Mouse (Mus musculus) left cerebral cortex, postnatal 14 days (tissue): ENCODE results near the gene Tspoap1. TPM values are rescaled to one million over a fixed set of nuclear protein-coding genes. Genes with fewer than 3 reads are reported as not detected.

ENCODE experiments used
- DNase-seq, 2 experiments: peaks; one replicate each; pipeline ENCODE4 v3.0.0; 2021 to 2022; ENCODE audit warnings: low spot score in 2 of 2, mixed read lengths in 1 of 2
- intact Hi-C: fragments of 180-260 bp; cut with DNase I; formaldehyde crosslinking; loops from one replicate; pipeline ENCODE4 v1.15.1; 2025
- total RNA-seq, 2 experiments: library from RNA; stranded (reverse); gene quantifications; 2 replicates each; pipeline ENCODE4 v1.2.3; 2021

The Tspoap1 gene
- total RNA-seq, 2 experiments from 2014 or later, result 154 to 162 TPM

- intact Hi-C loops, result loop anchor here (5.0 kb wide), 1 partner anchor 75 kb away; the partner anchor contains the start of gene Rnf43
- DNase-seq, result peak; percentile 94 to 95
These were observed 23.1 kb upstream of the Tspoap1 start, which contains the start of gene Supt4a for GRCm38 (mm10) chr11:87737175-87737740. Gene Supt4a, plus strand, starts transcription at chr11:87737552.

GRCm38 (mm10) chr11:87743691-87744090 is 16.6 kb upstream of the Tspoap1 start:
- DNase-seq, result no peak
- intact Hi-C loops, result no loop called here

- intact Hi-C loops, result no loop called here
- DNase-seq, result no peak
These were observed 15.4 kb upstream of the Tspoap1 start for GRCm38 (mm10) chr11:87744964-87745363.

- intact Hi-C loops, result no loop called here
- no peak for DNase-seq
These were observed 14.4 kb upstream of the Tspoap1 start for GRCm38 (mm10) chr11:87745632-87746555.

DNA sequence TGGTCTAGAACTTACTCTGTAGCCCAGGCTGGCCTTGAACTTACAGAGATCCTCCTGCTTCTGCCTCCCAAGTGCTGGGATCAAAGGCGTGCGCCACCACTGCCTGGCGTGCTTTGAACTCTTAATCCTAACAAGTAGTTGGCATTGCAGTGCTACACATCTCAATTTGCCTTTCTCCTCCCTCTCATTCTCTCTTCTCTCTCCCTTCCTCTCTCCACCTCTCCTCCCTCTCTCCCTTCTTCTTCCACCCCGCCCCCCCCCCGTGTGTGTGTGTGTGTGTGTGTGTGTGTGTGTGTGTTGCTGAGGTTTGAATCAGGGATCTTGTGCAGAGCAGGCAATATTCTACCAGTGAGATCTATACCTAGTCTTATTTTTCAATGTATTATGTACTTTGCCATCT is 13.0 kb upstream of the Tspoap1 start:
- intact Hi-C loops, result no loop called here
- DNase-seq, result no peak

DNA sequence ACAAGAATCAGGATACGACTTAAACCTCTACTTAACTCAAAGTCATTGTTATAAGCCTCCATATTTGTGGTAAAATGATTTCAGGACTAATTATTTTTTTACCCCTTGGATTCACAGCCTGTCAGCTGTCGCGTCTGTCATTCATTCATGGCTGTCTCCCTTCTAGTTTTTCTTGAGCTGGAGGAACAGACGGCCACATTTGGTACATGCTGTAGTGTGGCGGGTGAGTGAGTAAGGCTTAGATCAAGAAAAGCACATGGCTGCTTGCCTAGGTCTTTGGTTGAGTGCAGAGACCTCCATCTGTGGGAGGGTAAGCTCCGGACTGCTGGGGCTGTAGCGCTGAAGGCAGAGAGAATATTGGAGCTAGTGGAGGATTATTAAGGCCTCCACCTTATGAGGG is 12.6 kb upstream of the Tspoap1 start:
- DNase-seq, result no peak
- intact Hi-C loops, result no loop called here

DNA sequence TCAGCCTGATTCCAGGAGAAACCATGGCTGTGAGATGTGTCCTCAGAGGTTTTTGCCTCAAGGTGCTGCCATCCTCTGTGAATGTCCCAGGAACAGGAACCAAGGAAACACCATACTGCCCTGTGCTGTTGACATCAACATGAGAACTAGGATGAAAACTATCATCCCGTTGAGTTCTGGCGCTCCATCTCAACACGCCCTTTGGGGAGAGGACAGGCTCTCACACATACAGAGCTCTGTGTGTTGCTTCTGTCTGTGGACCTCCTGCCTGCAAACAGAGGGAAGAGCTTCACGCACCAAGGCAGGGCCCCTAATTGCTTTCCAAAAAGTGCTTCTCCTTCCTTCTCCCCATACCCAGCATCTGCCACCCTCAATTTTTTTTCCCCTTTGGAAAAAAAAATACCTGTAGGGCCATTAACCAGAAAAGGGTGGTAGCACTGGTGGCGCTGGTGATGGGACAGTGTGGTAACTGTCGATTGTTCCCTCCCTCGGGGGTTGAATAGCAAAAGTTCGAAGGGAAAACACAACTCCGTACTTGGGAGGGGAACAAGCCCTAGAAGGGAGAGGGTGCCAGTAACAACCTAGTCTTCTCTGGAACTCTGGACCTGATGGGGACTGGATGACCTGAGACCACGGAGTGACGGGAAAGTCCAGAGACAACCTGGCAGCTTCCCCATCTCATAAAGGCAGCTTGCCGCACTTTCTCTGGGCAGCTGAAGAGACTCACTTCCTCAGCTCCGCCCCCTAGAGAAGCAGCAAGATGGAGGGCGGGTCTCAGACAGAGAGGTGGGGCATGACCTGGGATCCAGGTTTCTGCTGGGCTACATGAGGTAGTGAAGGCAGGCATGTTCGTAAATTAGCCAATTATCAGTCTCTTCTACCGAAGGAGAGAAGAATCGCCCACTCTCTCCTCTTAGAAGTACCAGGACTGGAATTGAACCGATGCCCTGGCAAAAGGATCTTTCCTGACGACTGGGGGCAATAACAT is 11.9 kb upstream of the Tspoap1 start:
- no peak for DNase-seq
- intact Hi-C loops, result no loop called here

- DNase-seq, result peak; percentile 44 to 73
- intact Hi-C loops, result no loop called here
These were observed 10.9 kb upstream of the Tspoap1 start for GRCm38 (mm10) chr11:87749192-87750042.

GRCm38 (mm10) chr11:87750043-87750421 is 10.3 kb upstream of the Tspoap1 start:
- no peak for DNase-seq
- intact Hi-C loops, result no loop called here

DNA sequence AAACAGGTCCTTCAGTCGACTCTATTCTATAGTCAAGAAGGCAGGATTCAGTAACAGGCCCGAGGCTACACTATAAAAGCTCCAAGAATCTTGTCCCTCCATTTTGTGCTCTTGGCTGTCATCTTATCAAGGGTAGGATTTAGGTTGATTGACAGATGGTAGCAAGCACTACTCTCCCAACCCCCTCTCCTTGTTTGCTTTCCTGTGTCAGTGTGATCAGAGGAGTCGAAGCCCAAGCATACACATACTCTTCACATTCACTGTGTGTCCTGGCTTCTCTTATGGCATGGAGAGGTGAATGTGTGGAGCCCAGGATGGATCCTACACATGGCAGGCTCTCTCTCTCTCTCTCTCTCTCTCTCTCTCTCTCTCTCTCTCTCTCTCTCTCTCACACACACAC is 9.8 kb upstream of the Tspoap1 start:
- intact Hi-C loops, result no loop called here
- no peak for DNase-seq

- no peak for DNase-seq
- intact Hi-C loops, result no loop called here
These were observed 9.3 kb upstream of the Tspoap1 start for GRCm38 (mm10) chr11:87751031-87751430.

GRCm38 (mm10) chr11:87751491-87751966 is 8.8 kb upstream of the Tspoap1 start:
- no peak for DNase-seq
- intact Hi-C loops, result no loop called here

- DNase-seq, result no peak
- intact Hi-C loops, result no loop called here
These were observed 8.0 kb upstream of the Tspoap1 start for GRCm38 (mm10) chr11:87752307-87752706.

DNA sequence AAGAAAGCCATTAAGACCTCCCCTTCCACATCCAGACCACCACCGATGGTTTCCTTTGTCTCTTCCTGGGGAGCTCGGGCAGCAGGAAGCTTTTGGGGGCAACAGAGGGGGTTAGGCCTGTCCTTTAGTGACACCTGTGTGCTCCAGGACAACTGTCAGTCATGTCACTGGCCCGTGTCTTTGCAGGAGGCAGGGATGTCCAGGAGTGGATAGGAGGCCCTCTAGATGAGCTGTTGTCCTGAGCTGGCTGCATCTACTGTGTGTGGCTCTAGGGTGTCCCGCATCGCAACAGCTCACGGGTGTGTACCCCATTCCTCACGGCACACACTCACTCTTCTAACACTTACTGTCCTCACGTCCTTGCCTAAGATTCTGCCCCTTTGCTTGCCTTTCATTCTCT is 7.1 kb upstream of the Tspoap1 start:
- DNase-seq, result no peak
- intact Hi-C loops, result no loop called here

DNA sequence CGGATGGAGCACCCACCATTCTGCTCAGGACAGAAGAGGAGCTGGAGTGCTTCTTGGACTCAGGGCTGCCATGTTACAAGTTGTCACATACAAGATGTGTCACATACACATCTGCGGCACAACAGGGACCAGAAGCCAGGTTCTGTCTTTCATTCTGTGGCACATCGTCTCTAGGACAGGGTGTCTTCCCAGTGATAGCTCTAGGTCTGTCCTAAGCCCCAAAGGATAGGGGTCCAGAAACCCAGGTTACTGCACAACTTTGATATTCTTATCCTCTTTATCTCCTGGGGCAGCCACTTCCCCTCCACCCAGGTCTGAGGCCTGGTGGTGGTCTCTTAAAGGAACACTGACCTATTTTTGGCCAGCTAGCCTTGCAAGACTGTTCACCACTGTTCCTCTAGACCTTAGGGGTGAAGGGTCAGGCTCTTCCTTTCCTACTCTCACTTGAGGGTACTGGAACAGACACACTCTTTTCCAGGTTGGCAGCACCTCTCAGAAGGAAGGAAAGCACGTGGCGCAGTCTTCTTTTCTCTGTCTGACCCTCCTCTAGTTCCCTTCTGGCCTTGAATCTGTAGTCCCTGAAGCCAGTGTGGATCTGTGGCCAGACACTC is 6.3 kb upstream of the Tspoap1 start:
- no peak for DNase-seq
- intact Hi-C loops, result no loop called here

DNA sequence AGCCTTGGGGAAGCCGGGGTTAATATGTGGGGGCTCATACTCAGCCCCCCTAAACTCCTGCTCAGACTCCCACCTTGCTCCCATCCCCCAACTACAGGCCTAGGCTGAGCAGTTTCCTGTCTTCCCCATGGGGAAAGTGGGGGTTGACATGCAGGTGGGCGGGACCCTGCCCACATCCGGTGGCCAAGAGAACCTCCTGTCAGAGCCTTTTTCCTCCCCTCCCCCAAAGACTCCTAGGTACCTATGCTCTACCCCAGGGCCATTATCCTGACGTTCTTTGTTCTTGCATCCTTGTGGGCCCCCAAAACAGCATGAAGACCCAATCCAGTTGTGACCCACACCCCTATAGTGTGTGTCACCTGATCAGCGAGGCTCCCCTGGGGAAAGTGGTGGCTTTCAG is 5.7 kb upstream of the Tspoap1 start:
- no peak for DNase-seq
- intact Hi-C loops, result no loop called here

GRCm38 (mm10) chr11:87755360-87756017 is 4.9 kb upstream of the Tspoap1 start:
- intact Hi-C loops, result no loop called here
- peak; percentile 60 to 67 for DNase-seq
